24 mouse cellular contexts compared by ENCODE assay signal in genomic region chr15:40046219-40046618, GRCm38 (mm10).
DNase-seq lines count a peak whose midpoint lies in the region; ATAC-seq lines count a peak whose summit lies in the region.
"Had no signal": no experiment of that assay in that cellular context is flagged by ENCODE, and none has a peak within 500 bp of the region (broad histone marks: within the 10 kb centered on the region; RNA-seq: fewer than 3 reads in every experiment).

No protein-coding gene starts in this region.

- no peak for ATAC-seq in limb, embryonic 11.5 days (ENCODE audit: insufficient number of reproducible peaks, low FRiP score, low TSS enrichment, low read depth)

- no peak overlapping the region for H3K27ac ChIP-seq in limb, embryonic 11.5 days (replicated peaks; ENCODE audit: low read depth, low read length)
- H3K27ac ChIP-seq: embryonic facial prominence, embryonic 15.5 days; forebrain, embryonic 10.5 days; heart, adult 2 months; heart, embryonic 15.5 days; kidney, postnatal 0 days; layer of hippocampus, adult 2 months; neural tube, embryonic 12.5 days had no signal

- no peaks in the 10 kb centered on the region for H3K27me3 ChIP-seq in limb, embryonic 11.5 days (ENCODE audit: control insufficient read depth, insufficient read depth, low read length)
- H3K27me3 ChIP-seq: CH12.LX; embryonic facial prominence, embryonic 15.5 days; heart, embryonic 15.5 days; neural tube, embryonic 12.5 days had no signal

- no peaks in the 10 kb centered on the region for H3K4me1 ChIP-seq in limb, embryonic 11.5 days (ENCODE audit: control insufficient read depth, insufficient read depth, low read length)
- H3K4me1 ChIP-seq: embryonic facial prominence, embryonic 15.5 days; heart, embryonic 15.5 days had no signal

- WGBS in limb, embryonic 11.5 days: 47% methylated on average over 5 of the region's 5 CpGs

- peak; percentile 4 for DNase-seq in adrenal gland, postnatal 14 days
- no peak for DNase-seq in adrenal gland, postnatal 10 days
- peak; percentile 21 for DNase-seq in 3134 (ENCODE audit: extremely low read depth, insufficient read length, low spot score)
- peak; percentile 19 for DNase-seq in embryo, embryonic 11.5 days (ENCODE audit: low read depth, low spot score)
- DNase-seq in limb, embryonic 11.5 days (ENCODE audit: low spot score): peak; percentile 31
- DNase-seq in lung, postnatal 14 days: no peak
- no peak for DNase-seq in spleen, adult 18-20 months
- no peak for DNase-seq in MN1 (ENCODE audit: low spot score)
- DNase-seq: cerebellum, adult 9-10 months; heart, adult 2 months; heart, postnatal 4 days; kidney, adult 11 months; lung, embryonic 14.5 days; lung, postnatal 4 days; thymus, postnatal 36 days had no signal

- no peaks in the 10 kb centered on the region for H3K9me3 ChIP-seq in limb, embryonic 11.5 days (ENCODE audit: control insufficient read depth, low read length)
- H3K9me3 ChIP-seq: embryonic facial prominence, embryonic 15.5 days; forebrain, embryonic 10.5 days; heart, embryonic 15.5 days; neural tube, embryonic 12.5 days had no signal

- no peaks in the 10 kb centered on the region for H3K36me3 ChIP-seq in limb, embryonic 11.5 days (ENCODE audit: control insufficient read depth, insufficient read depth, low read length)
- H3K36me3 ChIP-seq: embryonic facial prominence, embryonic 15.5 days; forebrain, embryonic 10.5 days; heart, embryonic 15.5 days; neural tube, embryonic 12.5 days had no signal

- H3K4me3 ChIP-seq in limb, embryonic 11.5 days (ENCODE audit: low read depth, low read length): no peak overlapping the region
- H3K4me3 ChIP-seq: embryonic facial prominence, embryonic 15.5 days; forebrain, embryonic 10.5 days; heart, adult 2 months; heart, embryonic 15.5 days; layer of hippocampus, adult 2 months; neural tube, embryonic 12.5 days had no signal

- H3K4me2 ChIP-seq in limb, embryonic 11.5 days (ENCODE audit: low read depth, severe bottlenecking): no peak overlapping the region
- H3K4me2 ChIP-seq: embryonic facial prominence, embryonic 15.5 days; heart, embryonic 15.5 days; liver, embryonic 11.5 days; lung, embryonic 14.5 days; midbrain, embryonic 11.5 days; neural tube, embryonic 12.5 days had no signal

- no peak overlapping the region for H3K9ac ChIP-seq in limb, embryonic 11.5 days (ENCODE audit: low read length)
- H3K9ac ChIP-seq: embryonic facial prominence, embryonic 15.5 days; heart, embryonic 15.5 days; lung, embryonic 14.5 days; neural tube, embryonic 12.5 days had no signal

Comparison
In these comparisons a context has a peak if more than half of its experiments do, and no peak if none do; other contexts are left out.
1. DNase-seq: peak in adrenal gland, postnatal 14 days (single experiment), 3134 (single experiment), embryo, embryonic 11.5 days (single experiment) and limb, embryonic 11.5 days (single experiment); none in adrenal gland, postnatal 10 days (single experiment), lung, postnatal 14 days (single experiment), spleen, adult 18-20 months (0 of 2) and MN1 (single experiment).